Mouse (Mus musculus) heart, postnatal 10 days (tissue): ENCODE results near the gene Tap1. TPM values are rescaled to one million over a fixed set of nuclear protein-coding genes. Genes with fewer than 3 reads are reported as not detected.

Source experiments
- DNase-seq, 2 experiments: peaks; one replicate each; pipeline ENCODE4 v3.0.0; 2021
- intact Hi-C: fragments of 180-260 bp; cut with DNase I; formaldehyde crosslinking; loops from one replicate; pipeline ENCODE4 v1.15.1; 2025
- total RNA-seq, 2 experiments: library from RNA; stranded (reverse); gene quantifications; 2 replicates each; pipeline ENCODE4 v1.2.3; 2021

Tap1 gene
- total RNA-seq, 2 experiments from 2014 or later, result 6.7 to 7.0 TPM

GRCm38 (mm10) chr17:34201506-34202055 lies 14.2 kb downstream of the Tap1 start:
- DNase-seq, result no peak
- intact Hi-C loops, result no loop called here

- no peak for DNase-seq
- intact Hi-C loops, result no loop called here
These were observed 15.5 kb downstream of the Tap1 start for GRCm38 (mm10) chr17:34202760-34203442.

- DNase-seq, result no peak
- intact Hi-C loops, result no loop called here
These were observed 16.1 kb downstream of the Tap1 start, which contains the start of gene Tap2 for GRCm38 (mm10) chr17:34203444-34203843. Tap2 (plus strand) TSS chr17:34203527.

GRCm38 (mm10) chr17:34204303-34205010 lies 17.1 kb downstream of the Tap1 start:
- intact Hi-C loops, result loop anchor here (1.0 to 2.0 kb wide), 2 partner anchors 30 to 33 kb away; no protein-coding TSS in a partner anchor
- DNase-seq, result peak; percentile 92 to 94

- DNase-seq, result peak; percentile 56 to 57
- intact Hi-C loops, result loop anchor here (2.0 kb wide), 1 partner anchor 30 kb away; no protein-coding TSS in a partner anchor
These were observed 17.8 kb downstream of the Tap1 start for GRCm38 (mm10) chr17:34205021-34205745.

GRCm38 (mm10) chr17:34205746-34206176 lies 18.4 kb downstream of the Tap1 start:
- intact Hi-C loops, result loop anchor here (2.0 kb wide), 1 partner anchor 29 kb away; no protein-coding TSS in a partner anchor
- peak; percentile 48 to 50 for DNase-seq

- DNase-seq, result no peak
- intact Hi-C loops, result no loop called here
These were observed 19.4 kb downstream of the Tap1 start for GRCm38 (mm10) chr17:34206731-34207130.

GRCm38 (mm10) chr17:34207456-34207855 lies 20.1 kb downstream of the Tap1 start:
- intact Hi-C loops, result no loop called here
- no peak for DNase-seq

GRCm38 (mm10) chr17:34207866-34208265 lies 20.5 kb downstream of the Tap1 start:
- intact Hi-C loops, result no loop called here
- DNase-seq, result no peak

- DNase-seq, result no peak
- intact Hi-C loops, result no loop called here
These were observed 21.1 kb downstream of the Tap1 start for GRCm38 (mm10) chr17:34208421-34208820.

- intact Hi-C loops, result no loop called here
- DNase-seq, result no peak
These were observed 22.3 kb downstream of the Tap1 start for GRCm38 (mm10) chr17:34209680-34210079.

- intact Hi-C loops, result no loop called here
- no peak for DNase-seq
These were observed 23.2 kb downstream of the Tap1 start for GRCm38 (mm10) chr17:34210599-34210998.

- DNase-seq, result no peak
- intact Hi-C loops, result no loop called here
These were observed 24.5 kb downstream of the Tap1 start for GRCm38 (mm10) chr17:34211746-34212365.

- intact Hi-C loops, result no loop called here
- DNase-seq, result no peak
These were observed 26.6 kb downstream of the Tap1 start for GRCm38 (mm10) chr17:34213936-34214335.

- DNase-seq, result no peak
- intact Hi-C loops, result no loop called here
These were observed 27.8 kb downstream of the Tap1 start for GRCm38 (mm10) chr17:34215176-34215575.

- intact Hi-C loops, result no loop called here
- DNase-seq, result no peak
These were observed 30.0 kb downstream of the Tap1 start for GRCm38 (mm10) chr17:34217216-34217928.

- no peak for DNase-seq
- intact Hi-C loops, result loop anchor here (2.0 kb wide), 1 partner anchor 17 kb away; no protein-coding TSS in a partner anchor
These were observed 30.6 kb downstream of the Tap1 start for GRCm38 (mm10) chr17:34217986-34218385.

GRCm38 (mm10) chr17:34218675-34219074 lies 31.3 kb downstream of the Tap1 start:
- peak; percentile 72 to 75 for DNase-seq
- intact Hi-C loops, result loop anchor here (2.0 kb wide), 1 partner anchor 16 kb away; no protein-coding TSS in a partner anchor

GRCm38 (mm10) chr17:34219096-34219495 lies 31.7 kb downstream of the Tap1 start:
- DNase-seq, result peak; percentile 53 to 76
- intact Hi-C loops, result loop anchor here (2.0 kb wide), 1 partner anchor 16 kb away; no protein-coding TSS in a partner anchor
